Mouse (Mus musculus): Measurements from ENCODE around the gene Lce3a.

DNA sequence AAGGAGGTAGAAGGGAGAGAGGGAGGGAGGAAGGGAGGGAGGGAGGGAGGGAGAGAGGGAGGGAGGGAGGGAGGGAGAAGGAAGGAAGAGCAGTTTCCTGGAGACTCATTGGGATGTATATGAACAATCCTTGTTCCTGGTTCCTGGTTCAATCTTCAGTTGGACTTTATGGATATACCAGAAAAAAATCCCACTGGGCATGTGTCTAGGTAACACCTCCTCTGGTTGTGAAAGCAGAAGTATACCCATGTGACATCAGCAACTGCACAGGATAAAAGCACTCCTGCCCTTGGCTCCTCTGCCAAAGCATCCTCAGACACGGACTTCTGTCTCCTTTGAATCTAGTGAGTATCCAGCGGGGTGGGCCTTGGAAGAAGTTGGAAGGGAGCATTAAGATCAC lies 6.6 kb upstream of the Lce3a start, which contains the start of gene Lce3b:
- TF ChIP-seq EP300 (IDR thresholded peaks at IDR 0.05) (no peak), CTCF (IDR thresholded peaks at IDR 0.05) (no peak)

All from lung, postnatal 0 days (tissue).